Mouse (Mus musculus) C2C12 (cell line): ENCODE data around the gene Tnfrsf13b. TPM values are rescaled to one million over a fixed set of nuclear protein-coding genes. Genes with fewer than 3 reads are reported as not detected.
A peak's percentile ranks its signal among the peaks of the same experiment; 100 is the strongest.
"Not testable (repeated sequence)": the region's sequence is repeated elsewhere in the genome, so short reads cannot be mapped to it uniquely, and the experiment has no call there.

Experiments used
- H3K27me3 ChIP-seq: one replicate; pipeline ENCODE4 v1.6.1; 2011; ENCODE audit not compliant: control insufficient read depth, insufficient read depth, insufficient read length
- H3K36me3 ChIP-seq: one replicate; pipeline ENCODE4 v1.6.1; 2011; ENCODE audit not compliant: control insufficient read depth, insufficient read depth
- H3K4me3 ChIP-seq: one replicate; pipeline ENCODE4 v1.5.1; 2011; ENCODE audit warnings: mild to moderate bottlenecking, control low read depth; ENCODE audit not compliant: poor library complexity, insufficient read depth, severe bottlenecking
- H3K79me2 ChIP-seq: one replicate; pipeline ENCODE4 v1.6.1; 2011; ENCODE audit not compliant: control insufficient read depth, insufficient read depth
- H3K79me3 ChIP-seq: one replicate; pipeline ENCODE4 v1.6.1; 2011; ENCODE audit warnings: low read depth, control low read depth
- H3ac ChIP-seq: one replicate; pipeline ENCODE3; 2011; ENCODE audit warnings: low read depth; ENCODE audit not compliant: control insufficient read depth, insufficient read length
- CEBPB ChIP-seq: IDR thresholded peaks from one replicate; pipeline ENCODE4 v1.6.1; 2011; ENCODE audit warnings: low read depth, mild to moderate bottlenecking, control low read depth, moderate library complexity
- CTCF ChIP-seq: IDR thresholded peaks from one replicate; pipeline ENCODE4 v1.5.1; 2011; ENCODE audit not compliant: control insufficient read depth, insufficient read depth, insufficient read length
- FOSL1 ChIP-seq: IDR thresholded peaks from one replicate; pipeline ENCODE4 v1.8.0; 2011; ENCODE audit warnings: mild to moderate bottlenecking, low read length; ENCODE audit not compliant: poor library complexity, insufficient read depth, severe bottlenecking
- MAX ChIP-seq: IDR thresholded peaks from one replicate; pipeline ENCODE4 v1.6.1; 2011; ENCODE audit warnings: mild to moderate bottlenecking, control low read depth
- MYOD1 ChIP-seq: IDR thresholded peaks from one replicate; pipeline ENCODE4 v1.6.1; 2011; ENCODE audit warnings: low read depth; ENCODE audit not compliant: control insufficient read depth, insufficient read length
- MYOG ChIP-seq: IDR thresholded peaks from one replicate; pipeline ENCODE4 v1.6.1; 2011; ENCODE audit not compliant: control insufficient read depth, insufficient read length; ENCODE audit errors: extremely low read depth
- USF1 ChIP-seq: IDR thresholded peaks from one replicate; pipeline ENCODE4 v1.6.1; 2011; ENCODE audit warnings: low read depth, mild to moderate bottlenecking, control low read depth, moderate library complexity
- polyA plus RNA-seq: library from polyadenylated mRNA; unstranded; fragments of >200 nt; fragmentation: generic; extraction: Trizol; gene quantifications from one replicate; pipeline ENCODE4 v1.2.1, GENCODE M21; 2012; ENCODE audit warnings: missing spikeins

Tnfrsf13b gene
- polyA plus RNA-seq, 1 experiment = not detected

DNA sequence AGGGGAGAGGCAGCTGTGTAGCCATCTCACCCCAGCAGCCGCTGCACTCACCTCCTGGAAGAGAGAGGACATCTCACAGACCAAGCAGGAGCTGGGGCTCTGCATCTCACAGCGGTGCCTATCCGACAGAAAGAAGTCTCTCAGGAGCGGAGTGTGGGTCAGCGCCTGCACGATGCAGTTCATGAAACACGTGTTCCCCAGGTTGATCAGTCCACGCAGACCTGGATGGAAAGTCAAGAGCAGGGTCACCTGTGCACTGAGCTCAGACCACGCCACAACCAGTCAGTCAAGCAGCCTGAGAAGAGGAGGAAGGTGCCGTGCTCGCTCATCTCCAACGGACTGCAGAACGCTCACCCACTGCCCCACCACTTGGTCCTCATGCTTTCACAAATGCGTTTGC is 36.2 kb downstream of the Tnfrsf13b start:
- Histone ChIP-seq H3K79me2 (peaks cover 16% of the 10 kb centered on the region), H3K27me3 (no peaks in the 10 kb centered on the region), H3K4me3 (no peak overlapping the region), H3K36me3 (peaks cover 97% of the 10 kb centered on the region), H3K79me3 (peaks cover 7% of the 10 kb centered on the region), H3ac (no peak overlapping the region)
- no peak for TF ChIP-seq FOSL1
- no peak for TF ChIP-seq CTCF
- no peak for TF ChIP-seq USF1
- no peak for TF ChIP-seq CEBPB

DNA sequence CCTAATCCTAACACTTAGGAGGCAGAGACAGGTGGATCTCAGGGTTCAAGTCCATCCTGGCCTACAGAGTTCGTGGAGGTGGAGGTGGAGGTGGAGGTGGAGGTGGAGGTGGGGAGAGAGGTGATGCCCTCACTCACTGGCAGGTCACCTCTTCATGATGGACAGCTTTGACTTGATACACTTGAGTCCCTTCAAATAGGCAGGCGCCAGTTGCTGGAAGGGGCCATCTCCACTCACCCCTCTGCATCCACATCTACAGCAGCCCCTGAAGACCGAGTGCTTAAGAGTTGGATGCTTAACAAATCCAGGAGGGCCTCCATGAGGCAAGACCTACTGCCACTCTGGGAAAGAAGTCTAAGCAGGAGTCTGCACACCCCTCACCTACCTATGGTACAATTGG is 36.8 kb downstream of the Tnfrsf13b start:
- TF ChIP-seq MAX = no peak
- TF ChIP-seq CTCF = no peak
- TF ChIP-seq CEBPB = no peak
- no peak for TF ChIP-seq MYOG
- TF ChIP-seq MYOD1 = no peak
- no peak for TF ChIP-seq USF1
- TF ChIP-seq FOSL1 = no peak
- Histone ChIP-seq H3K79me2 (peaks cover 22% of the 10 kb centered on the region), H3K36me3 (peaks cover 97% of the 10 kb centered on the region), H3K27me3 (no peaks in the 10 kb centered on the region), H3K79me3 (peaks cover 12% of the 10 kb centered on the region), H3ac (no peak overlapping the region), H3K4me3 (no peak overlapping the region)

DNA sequence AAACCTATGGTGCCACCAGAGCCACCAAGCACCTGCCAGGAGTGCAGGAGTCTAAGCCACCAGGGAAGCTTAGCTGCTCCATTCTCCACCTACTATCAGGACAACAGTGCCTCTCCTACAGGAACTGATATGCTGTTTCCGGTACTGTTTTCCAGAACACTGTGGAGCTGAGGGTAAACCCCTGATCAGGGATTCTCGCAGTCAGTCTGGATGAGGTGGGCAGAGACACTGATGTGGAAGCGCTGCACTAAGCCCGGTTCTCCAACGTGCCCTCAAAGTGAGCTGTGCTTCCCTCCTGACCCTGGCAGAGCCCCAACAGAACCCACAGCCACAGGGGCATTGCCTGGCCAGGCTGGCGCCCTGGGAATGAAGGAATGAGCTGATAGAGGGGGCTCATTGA is 37.8 kb downstream of the Tnfrsf13b start:
- Histone ChIP-seq H3K79me3 (peaks cover 22% of the 10 kb centered on the region), H3K4me3 (no peak overlapping the region), H3K36me3 (peaks cover 87% of the 10 kb centered on the region), H3K79me2 (peaks cover 32% of the 10 kb centered on the region), H3K27me3 (no peaks in the 10 kb centered on the region), H3ac (no peak overlapping the region)
- TF ChIP-seq FOSL1 = no peak
- TF ChIP-seq MYOG = no peak
- TF ChIP-seq MAX = no peak
- TF ChIP-seq CTCF = no peak

DNA sequence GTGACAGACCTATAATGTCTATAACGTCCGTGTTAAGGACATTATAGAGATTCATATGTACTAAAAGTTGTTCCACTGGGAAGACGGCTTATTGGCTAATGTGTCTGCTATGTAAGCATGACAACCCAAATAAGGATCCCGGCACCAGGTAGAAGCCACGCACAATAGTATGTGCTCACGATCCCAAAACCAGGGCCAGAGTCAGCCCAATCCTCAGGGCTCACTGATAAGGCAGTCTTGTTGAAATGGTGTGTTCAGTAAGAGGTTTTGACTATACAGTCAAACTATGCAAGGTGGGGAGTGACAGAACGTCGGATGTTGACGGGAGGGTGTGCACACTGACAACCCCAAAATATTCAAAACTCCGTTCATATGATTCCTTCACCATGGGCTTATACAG is 38.3 kb downstream of the Tnfrsf13b start:
- H3K4me3 ChIP-seq = no peak overlapping the region
- H3K36me3 ChIP-seq = peaks cover 82% of the 10 kb centered on the region
- peaks cover 27% of the 10 kb centered on the region for H3K79me3 ChIP-seq
- peaks cover 37% of the 10 kb centered on the region for H3K79me2 ChIP-seq
- H3K27me3 ChIP-seq = no peaks in the 10 kb centered on the region
- no peak overlapping the region for H3ac ChIP-seq
- TF ChIP-seq USF1 (no peak), MYOG (no peak), CEBPB (no peak), MYOD1 (no peak), FOSL1 (no peak), MAX (no peak), CTCF (no peak)

DNA sequence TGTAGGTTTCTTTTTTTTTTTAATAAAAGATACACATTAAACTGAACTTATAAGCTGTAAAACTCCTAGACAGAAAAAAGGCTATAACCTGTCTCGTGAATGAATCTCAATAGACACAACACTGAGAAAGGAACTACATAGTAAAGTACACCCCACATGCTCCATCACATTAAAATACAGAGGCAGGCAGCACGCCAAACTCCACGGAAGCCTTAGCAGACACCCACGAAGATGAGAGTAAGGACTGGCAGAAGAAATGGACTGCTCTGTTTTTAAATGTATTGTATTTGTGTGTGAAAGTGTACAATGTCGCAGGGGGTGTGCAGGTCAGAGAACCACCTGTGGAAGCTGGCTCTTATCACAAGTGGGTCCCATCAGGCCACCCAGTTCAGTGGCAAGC is 43.6 kb downstream of the Tnfrsf13b start:
- Histone ChIP-seq H3K36me3 (peaks cover 34% of the 10 kb centered on the region), H3ac (no peak overlapping the region), H3K27me3 (no peaks in the 10 kb centered on the region), H3K4me3 (no peak overlapping the region), H3K79me3 (peaks cover 74% of the 10 kb centered on the region), H3K79me2 (peaks cover 87% of the 10 kb centered on the region)
- no peak for TF ChIP-seq MYOD1
- no peak for TF ChIP-seq MAX
- TF ChIP-seq CTCF = no peak
- TF ChIP-seq USF1 = no peak
- TF ChIP-seq FOSL1 = no peak
- no peak for TF ChIP-seq MYOG
- TF ChIP-seq CEBPB = no peak

DNA sequence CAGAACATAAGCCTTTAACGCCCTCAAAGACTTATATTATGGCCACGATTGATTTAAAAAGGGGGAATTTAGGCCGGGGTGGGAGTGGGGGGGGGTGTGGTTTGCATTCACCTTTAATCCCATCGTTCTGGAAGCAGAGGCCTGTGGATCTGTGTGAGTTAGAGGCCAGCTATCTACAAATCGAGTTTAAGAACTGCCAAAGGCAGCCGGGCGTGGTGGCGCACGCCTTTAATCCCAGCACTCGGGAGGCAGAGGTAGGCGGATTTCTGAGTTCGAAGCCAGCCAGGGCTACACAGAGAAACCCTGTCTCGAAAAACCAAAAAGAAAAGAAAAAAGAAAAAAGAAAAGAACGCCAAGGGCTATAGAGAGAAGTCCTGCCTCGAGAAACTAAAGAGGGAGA is 46.9 kb downstream of the Tnfrsf13b start:
- Histone ChIP-seq H3K79me3 (peaks cover 60% of the 10 kb centered on the region), H3K79me2 (peaks cover 63% of the 10 kb centered on the region), H3K4me3 (peak overlapping the region; percentile 99)
- not testable (repeated sequence) for H3K36me3 ChIP-seq, H3K27me3 ChIP-seq, H3ac ChIP-seq
